Mouse (Mus musculus): ENCODE measurements around the gene Itpr2. TPM values are rescaled to one million over a fixed set of nuclear protein-coding genes. Genes with fewer than 3 reads are reported as not detected.
A peak's percentile ranks its signal among the peaks of the same experiment; 100 is the strongest.

Itpr2 gene
- 10 to 100 TPM; 39.6 to 41.7 TPM for total RNA-seq (2021)
- long read RNA-seq, experiment 1, partial matches to known transcripts: 3 of 4 reads
- long read RNA-seq, experiment 1, other reads (novel, unspliced or antisense): 1 of 4 reads
- long read RNA-seq, experiment 2, partial matches to known transcripts: 3 of 4 reads
- long read RNA-seq, experiment 2, other reads (novel, unspliced or antisense): 1 of 4 reads

DNA sequence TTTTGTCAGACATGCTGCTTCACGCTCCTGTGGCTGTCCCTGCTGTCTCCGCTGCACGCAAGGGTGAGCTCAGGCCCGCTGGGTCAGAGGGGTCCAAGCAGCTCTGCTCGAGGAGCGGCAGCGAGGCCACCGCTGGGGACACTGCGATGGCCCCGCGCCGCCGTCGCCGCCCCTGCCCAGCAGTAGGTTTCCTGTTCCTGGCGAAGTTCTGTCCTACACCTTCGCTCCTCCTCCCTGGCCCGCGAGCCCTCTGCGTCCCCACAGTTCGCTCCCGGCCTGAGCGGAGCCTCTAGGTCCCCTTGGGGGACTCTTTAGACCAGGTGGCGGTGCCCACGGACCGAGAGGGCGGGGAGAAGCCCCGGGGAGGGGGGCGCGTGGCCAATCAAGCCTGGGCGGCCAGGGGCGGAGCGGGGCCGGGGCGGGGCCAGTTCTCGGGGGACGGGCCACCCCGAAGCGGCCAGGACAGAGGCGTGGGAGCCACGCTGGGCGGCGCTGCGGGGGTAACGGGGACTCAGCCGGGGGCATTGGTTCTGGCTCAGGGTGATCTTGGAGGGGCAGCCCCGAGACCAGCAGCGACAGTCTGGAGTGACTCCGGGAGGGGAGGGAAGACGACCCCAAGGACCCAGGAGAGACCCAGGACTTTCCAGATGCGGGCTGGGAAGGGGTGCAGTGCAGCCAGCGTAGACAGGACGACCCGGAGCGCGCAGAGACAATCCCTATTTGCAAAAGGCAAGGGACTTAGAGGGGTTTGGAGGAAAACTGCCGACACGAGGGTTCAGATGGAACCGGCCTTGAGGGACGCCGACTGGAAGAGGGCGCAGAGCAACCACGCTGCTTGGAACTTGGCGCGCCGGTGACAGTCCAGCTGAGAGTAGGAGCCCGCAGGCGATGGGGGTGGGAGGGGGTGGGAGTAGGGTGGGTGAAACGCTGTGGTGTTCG lies at the start of gene Itpr2:
Itpr2 (minus strand) TSS at position 358 of the 939 bp plus-strand sequence.
- DNase-seq (ENCODE audit: low spot score in 2 of 2): peak; percentile 95

DNA sequence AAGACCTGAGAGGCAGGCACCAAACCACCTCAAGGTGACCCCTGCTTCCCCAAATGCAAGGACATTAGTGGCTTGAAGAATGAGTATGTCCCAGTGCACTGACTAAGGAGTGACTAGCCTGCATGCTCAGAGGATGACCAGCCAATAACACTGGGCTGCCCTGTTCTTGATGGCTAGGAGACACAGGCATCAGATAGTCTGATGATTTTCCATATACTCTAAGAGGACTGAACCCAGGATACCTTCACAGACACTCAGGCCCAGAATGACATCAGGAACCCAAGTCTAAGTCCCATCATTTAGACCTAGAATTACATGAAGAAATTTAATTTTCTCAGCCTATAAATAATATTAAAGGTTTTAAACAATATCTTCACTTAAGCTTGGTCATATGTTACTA lies 49.3 kb upstream of the Itpr2 start:
- DNase-seq (ENCODE audit: low spot score in 2 of 2): no peak

DNA sequence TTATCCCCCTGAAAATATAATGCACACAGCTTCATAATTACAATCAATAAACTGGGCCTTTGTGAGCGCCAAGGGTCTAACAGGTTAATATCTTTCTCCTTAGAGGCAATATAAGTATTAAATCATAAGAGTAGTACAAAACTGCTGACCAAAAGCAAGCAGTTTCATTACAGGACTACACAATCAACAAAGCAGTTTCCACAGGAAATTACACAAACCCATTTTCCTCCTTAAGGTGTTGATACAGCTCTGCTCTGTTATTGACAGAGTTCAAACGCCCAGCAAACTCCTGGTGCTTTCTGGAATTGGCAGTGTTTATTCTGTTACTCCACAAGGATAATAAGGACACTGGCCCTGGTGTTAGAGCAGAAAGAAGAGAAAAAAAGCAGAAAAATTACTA lies 48.4 kb upstream of the Itpr2 start:
- no peak for DNase-seq (ENCODE audit: low spot score in 2 of 2)

DNA sequence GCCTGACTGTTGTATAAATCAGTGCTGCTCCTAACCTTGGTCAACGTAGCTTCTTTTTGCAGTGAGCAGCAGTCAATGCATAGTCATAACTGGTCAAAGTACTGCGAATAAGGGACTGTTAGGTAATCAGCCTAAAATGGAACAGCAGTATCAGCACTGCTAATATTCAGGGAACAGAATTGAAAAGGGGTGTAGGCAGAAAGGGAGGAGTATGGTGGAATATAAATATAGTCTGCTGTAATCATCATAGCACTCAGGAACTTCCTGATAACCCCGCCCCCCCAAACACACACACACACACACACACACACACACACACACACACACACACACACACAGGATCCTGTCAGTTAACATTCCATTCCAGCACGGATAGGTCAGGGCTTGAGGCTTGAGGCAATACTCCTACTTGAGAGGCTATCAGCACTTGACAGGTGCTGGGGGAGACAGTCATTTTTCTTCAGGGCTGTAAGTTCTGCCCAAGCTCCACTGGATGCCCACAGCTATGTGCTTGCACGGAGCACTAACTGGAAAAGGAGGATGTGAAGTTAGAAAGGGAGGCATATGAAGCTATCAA lies 43.4 kb upstream of the Itpr2 start:
- DNase-seq (ENCODE audit: low spot score in 2 of 2): no peak

DNA sequence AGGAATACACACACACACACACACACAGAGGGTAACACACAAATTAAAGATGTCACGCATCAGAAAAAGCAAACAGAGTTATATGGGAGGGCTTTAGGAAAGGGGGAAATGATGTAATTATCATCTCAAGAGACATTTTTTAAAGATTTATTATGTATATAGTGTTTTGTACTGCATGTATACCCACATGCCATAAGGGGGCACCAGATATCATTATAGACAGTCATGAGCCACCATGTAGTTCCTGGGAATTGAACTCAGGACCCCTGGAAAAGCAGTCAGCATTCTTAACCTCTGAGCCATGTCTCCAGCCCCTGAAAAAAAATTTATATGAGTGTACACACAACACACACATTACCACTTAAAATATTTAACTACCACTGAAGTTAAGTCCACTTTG lies 42.6 kb upstream of the Itpr2 start:
- no peak for DNase-seq (ENCODE audit: low spot score in 2 of 2)

DNA sequence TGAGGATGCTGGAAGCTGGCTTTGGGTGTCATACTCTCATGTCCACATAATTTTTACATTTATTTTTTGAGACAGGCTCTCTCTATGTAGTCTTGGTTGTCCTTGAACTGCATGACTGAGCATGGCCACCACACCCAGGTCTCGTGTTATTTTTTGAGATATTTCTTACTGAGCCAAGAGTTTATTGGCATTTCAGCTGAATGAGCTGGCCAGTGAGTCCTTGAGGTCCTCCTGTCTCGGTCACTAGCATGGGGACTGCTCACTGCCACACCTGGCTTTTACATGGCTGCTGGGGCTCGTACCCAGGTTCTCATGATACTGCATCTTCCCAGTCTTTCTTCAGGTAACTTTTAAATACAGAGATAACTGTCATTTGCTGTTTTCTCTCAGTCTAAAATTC lies 38.4 kb upstream of the Itpr2 start:
- DNase-seq (ENCODE audit: low spot score in 2 of 2): no peak

DNA sequence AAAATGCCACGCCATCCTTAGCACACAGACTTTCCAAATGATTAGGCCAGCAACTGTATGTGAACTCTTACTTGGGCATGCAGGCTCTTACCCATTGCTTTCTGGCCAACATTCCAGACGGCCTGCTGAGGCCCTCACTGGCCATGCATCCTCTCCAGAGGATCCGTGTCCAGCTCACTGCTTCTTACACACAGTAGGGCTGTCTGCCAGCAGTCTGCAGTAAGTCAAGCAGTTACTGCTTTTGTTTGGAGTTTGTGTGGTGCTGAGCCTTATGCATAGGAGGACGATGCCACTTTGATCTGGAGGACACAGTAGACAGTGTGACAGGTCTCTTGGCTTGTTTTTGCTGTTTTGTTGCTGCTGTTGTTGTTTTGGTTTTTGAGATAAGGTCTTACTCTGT lies 36.6 kb upstream of the Itpr2 start:
- no peak for DNase-seq (ENCODE audit: low spot score in 2 of 2)

DNA sequence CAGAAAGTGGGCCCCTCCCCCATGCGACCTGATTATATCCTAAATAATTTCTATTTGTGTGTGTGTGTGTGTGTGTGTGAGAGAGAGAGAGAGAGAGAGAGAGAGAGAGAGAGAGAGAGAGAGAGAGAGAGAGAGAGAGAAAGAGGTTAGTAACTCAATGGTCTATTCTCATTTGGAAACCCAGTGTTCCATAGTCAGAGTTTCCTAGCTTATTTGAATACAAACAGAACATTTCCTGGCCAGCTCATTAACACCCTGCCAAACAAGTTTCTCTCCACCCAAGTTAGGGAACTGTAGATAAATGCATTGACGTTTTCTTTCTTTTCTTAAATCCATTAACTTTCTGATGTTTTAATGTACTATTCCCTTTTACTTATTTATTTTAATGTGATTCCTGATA lies 36.0 kb upstream of the Itpr2 start:
- no peak for DNase-seq (ENCODE audit: low spot score in 2 of 2)

DNA sequence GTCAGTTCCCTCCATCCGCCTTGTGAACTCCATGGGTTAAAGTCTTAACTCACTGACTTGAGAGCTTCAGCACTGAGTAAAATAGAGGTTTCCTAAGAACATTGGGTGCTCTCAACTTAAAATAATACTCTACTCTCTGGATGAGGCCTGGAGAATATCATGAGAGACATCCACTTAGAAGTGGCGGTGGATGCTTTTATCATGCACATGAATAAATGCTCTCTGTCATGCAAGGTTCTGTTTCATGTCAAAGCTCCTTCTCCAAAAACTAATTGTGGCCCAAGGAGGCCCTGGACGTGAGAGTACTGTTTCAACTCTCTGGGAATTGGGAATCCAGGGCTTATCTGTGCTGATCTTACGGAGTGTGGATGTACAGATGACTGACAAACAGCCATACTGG lies 35.1 kb upstream of the Itpr2 start:
- DNase-seq (ENCODE audit: low spot score in 2 of 2): no peak

DNA sequence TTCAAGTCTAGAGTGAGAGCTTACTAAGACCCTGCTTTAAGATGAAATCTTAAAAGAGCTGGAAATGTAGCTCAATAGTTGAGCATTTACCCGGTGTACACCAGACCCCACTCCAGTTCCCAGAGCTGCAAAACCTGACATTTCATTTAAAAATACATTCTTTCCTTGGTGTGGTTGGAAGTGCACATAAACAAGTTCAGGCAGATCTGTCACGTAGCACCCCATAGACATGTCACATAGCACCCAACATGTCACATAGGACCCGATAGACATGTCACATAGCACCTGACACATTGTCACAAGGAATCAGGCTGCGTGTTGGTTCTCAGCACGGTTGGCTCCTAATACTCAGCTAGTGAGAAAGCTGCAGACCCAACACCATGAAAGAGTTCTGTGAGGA lies 33.5 kb upstream of the Itpr2 start:
- DNase-seq (ENCODE audit: low spot score in 2 of 2): no peak

DNA sequence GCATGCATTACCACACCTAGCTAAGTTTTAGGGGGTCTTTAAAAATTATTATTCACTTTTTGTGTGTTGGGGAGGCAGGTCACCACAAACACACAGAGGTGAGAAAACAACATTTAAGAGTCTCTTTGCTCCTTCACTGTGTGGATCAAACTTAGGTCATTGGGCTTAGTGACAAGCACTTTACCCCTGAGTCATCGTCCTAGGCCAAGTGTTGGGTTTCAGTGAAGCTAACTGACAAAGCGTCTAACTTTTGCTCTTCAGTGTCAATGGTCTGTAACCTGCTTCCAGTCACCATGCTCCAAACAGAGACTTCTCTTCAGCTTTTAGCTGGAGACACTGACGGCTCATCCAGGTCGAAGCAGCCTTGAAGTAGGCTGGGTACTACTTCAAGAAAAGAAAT lies 31.1 kb upstream of the Itpr2 start:
- DNase-seq (ENCODE audit: low spot score in 2 of 2): no peak

DNA sequence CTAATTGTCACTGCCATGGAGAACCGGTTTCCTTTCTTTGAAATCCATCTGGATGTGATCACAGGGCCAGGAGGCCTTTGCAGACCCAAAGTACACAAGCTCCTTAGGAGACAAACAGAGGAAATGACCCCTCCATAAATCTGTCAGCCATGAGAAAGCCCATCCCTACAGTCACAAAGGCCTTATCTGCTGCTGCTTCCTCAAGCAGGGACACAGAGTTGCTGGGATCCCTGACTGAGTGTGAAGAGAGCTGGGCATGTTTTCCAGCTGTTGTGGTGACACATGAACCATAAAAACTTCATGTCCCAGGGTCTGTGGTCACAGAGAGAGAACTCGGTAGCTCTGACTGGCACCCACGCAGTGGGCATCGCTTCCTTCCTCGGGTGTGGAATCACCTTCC lies 28.7 kb upstream of the Itpr2 start:
- DNase-seq (ENCODE audit: low spot score in 2 of 2): no peak

DNA sequence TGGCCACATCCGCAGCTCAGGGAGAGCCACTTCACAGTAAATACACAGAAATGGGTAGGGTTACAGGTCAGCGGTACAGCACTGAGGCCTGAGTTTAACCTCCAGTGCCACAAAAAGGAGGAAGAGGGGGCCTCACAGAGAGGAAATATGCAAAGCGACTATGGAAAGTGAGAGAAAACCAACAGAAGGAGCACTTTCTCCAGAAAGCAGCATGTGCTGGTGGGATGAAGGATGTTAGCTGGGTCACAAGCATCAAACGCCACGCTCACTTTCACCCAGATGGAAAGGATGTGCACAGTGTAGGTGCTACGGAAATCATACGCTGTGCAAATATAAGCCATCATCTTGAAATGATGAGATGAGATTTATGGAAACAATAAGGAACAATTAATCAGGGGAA lies 28.3 kb upstream of the Itpr2 start:
- no peak for DNase-seq (ENCODE audit: low spot score in 2 of 2)

DNA sequence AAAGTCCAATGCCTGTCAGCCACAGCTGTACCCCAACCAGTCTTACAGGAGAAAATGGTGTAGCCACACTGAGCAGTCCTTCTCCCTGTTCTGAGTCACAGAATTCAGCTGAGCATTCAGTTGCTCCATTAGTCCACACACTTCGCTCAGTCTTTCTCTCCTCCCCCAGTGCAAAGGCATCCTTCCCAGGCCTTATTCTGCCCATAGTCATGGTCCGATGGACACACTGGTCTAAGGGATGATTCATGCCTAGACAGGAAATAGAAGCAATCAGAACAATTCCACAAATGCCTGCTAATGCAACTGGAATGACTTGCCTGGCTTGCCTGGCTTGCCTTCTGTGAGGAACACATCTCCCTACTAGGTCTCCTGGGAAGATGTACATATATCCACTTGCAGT lies 25.5 kb upstream of the Itpr2 start:
- DNase-seq (ENCODE audit: low spot score in 2 of 2): no peak

DNA sequence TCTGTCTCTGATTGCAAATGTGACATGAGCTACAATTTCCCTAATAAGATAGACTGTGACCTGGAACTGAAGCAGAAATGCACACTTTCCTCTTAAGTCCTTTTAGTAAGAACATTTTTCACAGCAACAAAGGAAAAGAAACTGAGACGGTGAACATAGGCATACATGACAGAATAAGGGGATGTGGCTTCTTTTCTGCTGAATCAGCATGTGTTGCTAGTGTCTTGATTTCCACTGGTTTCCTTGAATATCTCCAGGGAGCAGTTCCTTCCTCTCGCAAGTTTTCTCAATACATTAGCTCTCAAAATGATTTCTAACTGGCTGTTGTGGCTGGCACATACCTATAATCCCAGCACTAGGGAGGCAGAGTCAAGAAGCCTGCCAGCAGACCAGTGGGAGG lies 23.5 kb upstream of the Itpr2 start:
- no peak for DNase-seq (ENCODE audit: low spot score in 2 of 2)

DNA sequence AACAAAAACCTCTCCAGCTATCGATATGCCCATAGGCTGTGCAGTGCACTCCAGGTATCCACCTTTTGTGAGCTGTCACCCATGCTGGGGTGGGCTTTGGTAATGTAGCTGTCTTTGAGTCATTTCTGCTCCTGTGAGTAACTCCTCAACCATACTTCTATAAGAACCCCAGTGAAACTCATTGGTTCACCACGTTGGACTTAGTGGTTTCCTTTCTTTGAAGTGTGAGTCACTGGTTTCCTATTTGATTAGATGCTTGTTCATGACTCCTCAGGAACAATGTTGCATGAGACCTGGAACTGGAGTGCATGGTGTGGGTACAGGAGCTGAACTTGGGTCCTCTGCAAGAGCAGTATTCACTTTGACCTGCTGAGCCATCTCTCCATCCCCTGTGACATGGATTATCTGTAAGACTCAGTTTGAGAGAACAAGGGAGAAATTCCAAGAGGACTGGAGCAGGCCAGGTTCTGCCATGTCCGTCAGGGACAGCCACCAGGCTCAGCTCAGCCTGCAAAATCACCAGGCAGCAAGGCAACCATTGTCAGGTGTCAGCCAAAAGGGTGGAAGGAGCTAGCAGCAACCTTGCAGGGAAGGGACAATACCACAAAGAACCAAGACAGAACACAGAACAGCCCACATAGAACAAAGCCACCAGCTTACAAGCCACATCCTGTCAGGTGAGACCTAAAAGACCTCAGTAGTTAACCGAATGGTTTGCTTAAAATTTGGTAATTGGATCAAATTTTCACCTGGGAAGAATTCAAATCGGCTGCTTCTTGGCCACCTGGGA lies 19.6 kb upstream of the Itpr2 start:
- no peak for DNase-seq (ENCODE audit: low spot score in 2 of 2)

DNA sequence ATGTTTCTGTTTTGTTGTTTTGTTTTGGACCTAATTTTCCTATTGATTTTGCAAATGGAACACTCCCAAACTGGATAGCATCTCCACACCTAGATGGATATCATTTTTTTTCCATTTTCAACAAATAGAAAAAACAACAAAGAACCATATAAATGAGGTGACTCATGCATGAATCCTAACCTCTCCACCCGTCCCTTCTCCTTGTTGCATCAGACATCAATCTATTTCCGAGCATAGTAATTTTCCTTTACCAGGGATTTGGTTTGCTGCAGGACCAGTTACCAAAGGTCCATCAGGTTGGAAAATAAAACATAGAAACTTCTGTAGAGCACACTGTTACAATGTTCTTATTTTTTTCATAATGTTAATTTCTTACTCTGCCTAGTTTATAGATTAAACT lies 17.0 kb upstream of the Itpr2 start:
- no peak for DNase-seq (ENCODE audit: low spot score in 2 of 2)

DNA sequence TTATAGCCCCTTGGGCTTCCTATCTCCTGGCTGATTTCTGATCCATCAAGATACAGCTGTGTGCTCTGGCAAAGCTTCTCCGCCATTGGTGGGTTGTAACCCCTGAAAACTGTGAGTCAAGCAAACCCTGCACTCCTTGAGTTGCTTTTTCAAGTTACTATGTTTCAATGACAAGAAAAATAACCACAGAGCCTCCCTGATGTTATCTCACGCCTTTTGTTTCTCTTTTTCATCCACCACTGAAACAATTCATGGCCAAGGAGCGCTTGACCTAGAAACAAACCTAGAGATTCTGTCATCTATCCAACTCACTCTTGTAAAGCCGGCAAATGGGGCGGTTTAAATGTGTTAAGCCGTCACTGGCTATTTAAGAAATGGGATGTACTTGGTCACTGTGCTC lies 13.9 kb upstream of the Itpr2 start:
- DNase-seq (ENCODE audit: low spot score in 2 of 2): no peak

DNA sequence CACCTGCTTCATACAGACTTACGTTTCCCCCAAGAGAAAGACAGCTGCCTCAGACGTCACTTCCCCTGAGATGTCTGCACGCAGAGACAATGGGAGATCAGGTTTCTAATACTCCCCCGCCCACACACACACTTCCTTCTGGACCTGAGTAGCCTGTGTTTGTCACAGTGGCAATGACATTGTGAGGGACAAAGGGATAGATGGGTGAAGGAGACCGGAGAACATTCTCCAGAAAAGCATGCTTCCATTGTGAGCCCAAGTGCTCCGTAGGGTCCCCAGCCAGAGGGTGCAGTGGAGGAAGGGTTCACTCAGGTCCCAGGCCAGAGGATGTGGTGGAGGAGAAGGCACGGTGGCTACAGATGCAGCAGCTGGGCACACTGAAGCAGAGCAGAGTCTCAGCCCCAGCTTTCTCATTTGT lies 12.5 kb upstream of the Itpr2 start:
- DNase-seq (ENCODE audit: low spot score in 2 of 2): no peak

DNA sequence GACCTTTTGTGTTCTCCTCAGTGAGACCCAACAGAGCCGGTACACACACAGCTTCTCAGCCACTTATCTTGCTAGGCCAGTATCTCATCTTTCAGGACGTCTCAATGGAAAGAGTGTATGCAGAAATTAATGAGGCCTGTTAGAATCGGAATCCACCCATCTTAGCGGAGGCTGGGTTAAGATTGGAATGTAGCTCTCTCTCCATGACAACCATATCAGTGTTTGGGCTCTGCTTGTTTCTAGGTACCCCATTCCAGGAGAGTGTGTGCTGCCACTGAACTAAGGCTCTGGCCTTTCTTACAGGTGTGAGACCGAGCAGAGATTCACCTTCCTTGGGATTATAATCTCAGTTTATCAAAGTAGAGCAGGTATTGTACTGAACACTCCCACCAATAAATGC lies 11.9 kb upstream of the Itpr2 start:
- DNase-seq (ENCODE audit: low spot score in 2 of 2): no peak

DNA sequence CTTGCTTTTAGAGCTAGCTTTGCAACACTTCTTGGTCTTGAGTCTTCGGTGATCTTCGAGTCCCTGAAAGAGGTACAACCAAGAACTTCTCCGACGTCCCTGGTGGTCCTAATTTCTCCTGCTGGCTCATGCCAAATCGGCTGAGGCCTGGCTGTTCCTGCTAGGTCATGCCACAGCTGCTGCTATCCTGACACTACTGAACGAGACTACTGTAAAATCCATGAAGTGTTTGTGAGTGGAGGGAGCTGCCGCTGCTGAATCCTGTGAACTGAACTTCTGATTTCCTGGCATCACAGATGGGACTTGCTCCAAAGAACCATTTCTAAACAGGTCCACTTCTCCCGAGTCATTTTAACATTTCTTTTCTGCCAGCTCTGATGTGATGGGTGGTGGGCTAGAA lies 11.4 kb upstream of the Itpr2 start:
- DNase-seq (ENCODE audit: low spot score in 2 of 2): no peak

DNA sequence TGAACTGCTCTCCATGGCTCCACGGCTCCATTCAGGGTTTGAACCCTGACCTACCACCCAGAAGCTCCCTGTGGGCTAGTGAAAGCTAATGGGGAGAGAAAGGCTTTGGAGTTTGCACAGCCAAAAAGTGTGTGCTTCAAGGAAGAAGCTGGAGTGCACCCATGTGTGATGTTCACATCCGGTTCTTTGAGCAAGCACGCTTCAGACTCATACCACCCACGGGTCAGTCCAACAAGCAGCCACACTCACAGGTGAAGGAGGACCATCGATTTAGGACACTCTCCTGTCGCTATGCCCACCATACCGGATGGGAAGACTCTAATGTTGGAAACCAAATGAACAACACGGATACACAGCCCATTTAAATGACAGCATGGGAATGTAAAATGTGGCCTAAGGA lies 9.5 kb upstream of the Itpr2 start:
- DNase-seq (ENCODE audit: low spot score in 2 of 2): no peak
